Comparison of ENCODE assay signal across 9 mouse cellular contexts in genomic region chr6:127245814-127246440, GRCm38 (mm10).
DNase-seq lines count a peak whose midpoint lies in the region; ATAC-seq lines count a peak whose summit lies in the region.
"Had no signal": no experiment of that assay in that cellular context is flagged by ENCODE, and none has a peak within 500 bp of the region (broad histone marks: within the 10 kb centered on the region; RNA-seq: fewer than 3 reads in every experiment).

No protein-coding gene starts in this region.

- H3K27me3 ChIP-seq in splenic B cell, adult 2 months (ENCODE audit: control insufficient read depth, insufficient read depth, low read length, poor library complexity, severe bottlenecking) = no peaks in the 10 kb centered on the region
- H3K27me3 ChIP-seq: embryonic facial prominence, embryonic 15.5 days had no signal

- no peak for ATAC-seq in frontal cortex, adult (ENCODE audit: low TSS enrichment)

- peak; percentile 19 to 62 for DNase-seq in heart, adult 18-20 months
- no peak for DNase-seq in heart, postnatal 36 days
- DNase-seq in c-Kit-positive CD71-positive TER-119-negative erythroid progenitor cells, embryonic 14.5 days (ENCODE audit: low read depth) = peak; percentile 27
- peak; percentile 31 to 45 for DNase-seq in lung, adult 18-20 months
- peak; percentile 87 for DNase-seq in splenic B cell, adult 2 months (ENCODE audit: low read depth, low spot score)
- no peak for DNase-seq in left cerebral cortex, postnatal 4 days
- DNase-seq in urinary bladder, postnatal 36 days (ENCODE audit: low spot score in 2 of 2) = no peak

- no peaks in the 10 kb centered on the region for H3K36me3 ChIP-seq in splenic B cell, adult 2 months (ENCODE audit: control insufficient read depth, insufficient read depth, low read length, poor library complexity, severe bottlenecking)
- H3K36me3 ChIP-seq: embryonic facial prominence, embryonic 15.5 days had no signal

- intact Hi-C loops in heart, postnatal 36 days (cut with DNase I) = no loop called here
- intact Hi-C loops in left cerebral cortex, postnatal 4 days (cut with DNase I) = no loop called here

Comparison
In these comparisons a context has a peak if more than half of its experiments do, and no peak if none do; other contexts are left out.
1. DNase-seq: peak in heart, adult 18-20 months (2 of 2), c-Kit-positive CD71-positive TER-119-negative erythroid progenitor cells, embryonic 14.5 days (single experiment), lung, adult 18-20 months (2 of 2) and splenic B cell, adult 2 months (single experiment); none in heart, postnatal 36 days (0 of 2), left cerebral cortex, postnatal 4 days (single experiment) and urinary bladder, postnatal 36 days (0 of 2).